Mouse (Mus musculus) kidney, embryonic 16.5 days (tissue): ENCODE data around the gene Zfp972. TPM values are rescaled to one million over a fixed set of nuclear protein-coding genes. Genes with fewer than 3 reads are reported as not detected.
"Not testable (repeated sequence)": the region's sequence is repeated elsewhere in the genome, so short reads cannot be mapped to it uniquely, and the experiment has no call there.

Experiments
- ATAC-seq: fragments of 200-750 bp; cut with Nextera tagmentation; 2 replicates; pipeline ENCODE4 v1.8.0; 2017; ENCODE audit warnings: moderate TSS enrichment; ENCODE audit not compliant: low FRiP score, low TSS enrichment
- H3K27ac ChIP-seq: fragments of 300-500 bp; sonication (generic); 2 replicates; pipeline ENCODE4 v1.5.1; 2014; ENCODE audit warnings: low read length
- H3K27me3 ChIP-seq: fragments of 300-500 bp; sonication (generic); 2 replicates; pipeline ENCODE4 v1.6.1; 2014; ENCODE audit warnings: low read length, control low read depth, mixed read lengths; ENCODE audit not compliant: insufficient read depth
- H3K36me3 ChIP-seq: fragments of 300-500 bp; sonication (generic); 2 replicates; pipeline ENCODE4 v1.6.1; 2014; ENCODE audit warnings: low read length, control low read depth, mixed read lengths; ENCODE audit not compliant: insufficient read depth
- H3K4me1 ChIP-seq: fragments of 300-500 bp; sonication (generic); 2 replicates; pipeline ENCODE4 v1.6.1; 2014; ENCODE audit warnings: low read length, control low read depth, mixed read lengths; ENCODE audit not compliant: insufficient read depth
- H3K4me2 ChIP-seq: fragments of 300-500 bp; sonication (generic); replicated peaks from 2 replicates; pipeline ENCODE4 v1.6.1; 2014; ENCODE audit warnings: low read depth, low read length
- H3K4me3 ChIP-seq: fragments of 300-500 bp; sonication (generic); 2 replicates; pipeline ENCODE4 v1.5.1; 2014; ENCODE audit warnings: mild to moderate bottlenecking, low read length
- H3K9ac ChIP-seq: fragments of 300-500 bp; sonication (generic); replicated peaks from 2 replicates; pipeline ENCODE4 v1.6.1; 2014; ENCODE audit warnings: low read length
- H3K9me3 ChIP-seq: fragments of 300-500 bp; sonication (generic); 2 replicates; pipeline ENCODE4 v1.6.1; 2016; ENCODE audit warnings: low read length, control low read depth
- WGBS: fragments of 180-500 bp; shearing (Covaris S2); extraction: QIAGEN DNeasy Blood & Tissue Kit; methylation state at CpG from one replicate; pipeline ENCODE4 v1.1.7; 2014; 5-methylcytosine and 5-hydroxymethylcytosine counted together
- polyA plus RNA-seq: library from polyadenylated mRNA; unstranded; fragments of >200 nt; fragmentation: Nextera tagmentation; extraction: Ambion mirVana; gene quantifications from 2 replicates; pipeline ENCODE4 v1.2.1, GENCODE M21; 2015

Gene Zfp972
- 0.35 and 1.0 TPM in 2 replicates for polyA plus RNA-seq

- not testable (repeated sequence) for H3K9ac ChIP-seq, H3K27ac ChIP-seq, H3K27me3 ChIP-seq, H3K36me3 ChIP-seq, H3K4me1 ChIP-seq, ATAC-seq, H3K4me2 ChIP-seq, H3K9me3 ChIP-seq, H3K4me3 ChIP-seq
- WGBS, result 60% methylated on average over 4 of the region's 5 CpGs
Observed at GRCm38 (mm10) chr2:177925563-177926103, at the start of gene Zfp972. Zfp972 (minus strand) TSS chr2:177925613.

GRCm38 (mm10) chr2:177974814-177975213 is 49.4 kb upstream of the Zfp972 start:
- H3K27ac ChIP-seq, H3K4me2 ChIP-seq, ATAC-seq, H3K9me3 ChIP-seq, H3K4me3 ChIP-seq, H3K9ac ChIP-seq, H3K27me3 ChIP-seq, H3K36me3 ChIP-seq, H3K4me1 ChIP-seq: not testable (repeated sequence)
- 71% methylated on average over 7 of the region's 7 CpGs for WGBS

- H3K4me1 ChIP-seq, ATAC-seq, H3K27me3 ChIP-seq, H3K36me3 ChIP-seq, H3K9me3 ChIP-seq, H3K27ac ChIP-seq: not testable (repeated sequence)
- H3K4me2 ChIP-seq, result peak within 1 kb of the TSS; percentile 46
- H3K9ac ChIP-seq, result peak within 1 kb of the TSS; percentile 58; the same call in 1 of the 2 replicates
- whole genome bisulfite sequencing, result 0% methylated on average over 4 of the region's 7 CpGs
- H3K4me3 ChIP-seq, result peak within 1 kb of the TSS; percentile 50
Observed at GRCm38 (mm10) chr2:177957145-177957544, 31.7 kb upstream of the Zfp972 start, which contains the start of gene Gm14326. Gm14326 (minus strand) TSS chr2:177957297.

GRCm38 (mm10) chr2:177956734-177957133 is 31.3 kb upstream of the Zfp972 start:
- under 1% methylated on average over 16 of the region's 18 CpGs for WGBS
- peak overlapping the region; percentile 50 for H3K4me3 ChIP-seq
- not testable (repeated sequence) for H3K27ac ChIP-seq, H3K27me3 ChIP-seq, ATAC-seq, H3K36me3 ChIP-seq, H3K4me1 ChIP-seq, H3K9me3 ChIP-seq
- peak overlapping the region; percentile 46 for H3K4me2 ChIP-seq
- peak overlapping the region; percentile 58; the same call in 1 of the 2 replicates for H3K9ac ChIP-seq

- not testable (repeated sequence) for H3K4me3 ChIP-seq
Observed at GRCm38 (mm10) chr2:177903276-177903675, 22.1 kb downstream of the Zfp972 start.

GRCm38 (mm10) chr2:177898171-177898570 is 27.2 kb downstream of the Zfp972 start:
- H3K4me1 ChIP-seq, H3K27me3 ChIP-seq, H3K4me2 ChIP-seq, H3K36me3 ChIP-seq, ATAC-seq, H3K9ac ChIP-seq, H3K9me3 ChIP-seq, H3K4me3 ChIP-seq, H3K27ac ChIP-seq: not testable (repeated sequence)
- 77% methylated on average over 2 of the region's 3 CpGs for WGBS

More at GRCm38 (mm10) chr2:177903276-177903675, 22.1 kb downstream of the Zfp972 start:
- H3K27ac ChIP-seq, H3K27me3 ChIP-seq, ATAC-seq, H3K4me1 ChIP-seq, H3K9me3 ChIP-seq, H3K9ac ChIP-seq, H3K4me2 ChIP-seq, H3K36me3 ChIP-seq: not testable (repeated sequence)
- no CpG with 5 or more reads among the region's 12 CpGs for WGBS

- H3K4me3 ChIP-seq, result peak within 1 kb of the TSS; percentile 27
- H3K9ac ChIP-seq, H3K27me3 ChIP-seq, H3K4me1 ChIP-seq, ATAC-seq, H3K36me3 ChIP-seq, H3K4me2 ChIP-seq, H3K27ac ChIP-seq, H3K9me3 ChIP-seq: not testable (repeated sequence)
- 49% methylated on average over 7 of the region's 13 CpGs for WGBS
Observed at GRCm38 (mm10) chr2:177897046-177897578, 28.3 kb downstream of the Zfp972 start, which contains the start of gene Gm14327. Gm14327 (plus strand) TSS chr2:177897096.

GRCm38 (mm10) chr2:177887743-177888142 is 37.7 kb downstream of the Zfp972 start:
- not testable (repeated sequence) for H3K4me2 ChIP-seq, H3K9ac ChIP-seq, H3K27ac ChIP-seq, H3K9me3 ChIP-seq, H3K4me1 ChIP-seq, ATAC-seq, H3K4me3 ChIP-seq, H3K27me3 ChIP-seq, H3K36me3 ChIP-seq
- 94% methylated on average over 13 of the region's 14 CpGs for WGBS

GRCm38 (mm10) chr2:177862254-177862653 is 63.2 kb downstream of the Zfp972 start:
- not testable (repeated sequence) for H3K27me3 ChIP-seq, H3K9me3 ChIP-seq, H3K4me2 ChIP-seq, H3K27ac ChIP-seq, H3K4me1 ChIP-seq, H3K4me3 ChIP-seq, ATAC-seq, H3K36me3 ChIP-seq, H3K9ac ChIP-seq
- 83% methylated on average over 2 of the region's 2 CpGs for WGBS
